Mouse (Mus musculus) lung, postnatal 0 days (tissue): ENCODE results near the gene Slc2a9. TPM values are rescaled to one million over a fixed set of nuclear protein-coding genes. Genes with fewer than 3 reads are reported as not detected.

ENCODE experiments used
- ATAC-seq: fragments of 200-750 bp; cut with Nextera tagmentation; 2 replicates; pipeline ENCODE4 v1.8.0; 2017; ENCODE audit warnings: moderate library complexity
- DNase-seq: peaks from one replicate; pipeline ENCODE4 v3.0.0-alpha.2; 2016; ENCODE audit warnings: low spot score
- H3K27ac ChIP-seq: fragments of 300-500 bp; sonication (generic); 2 replicates; pipeline ENCODE4 v1.5.1; 2014; ENCODE audit warnings: antibody characterized with exemption, mild to moderate bottlenecking, low read length, mixed read lengths
- H3K27me3 ChIP-seq: fragments of 300-500 bp; sonication (generic); replicated peaks from 2 replicates; pipeline ENCODE4 v1.6.1; 2014; ENCODE audit warnings: low read length, mixed read lengths; ENCODE audit not compliant: insufficient read depth
- H3K36me3 ChIP-seq: fragments of 300-500 bp; sonication (generic); 2 replicates; pipeline ENCODE4 v1.6.1; 2014; ENCODE audit warnings: low read length, mixed read lengths; ENCODE audit not compliant: insufficient read depth
- H3K4me1 ChIP-seq: fragments of 300-500 bp; sonication (generic); 2 replicates; pipeline ENCODE4 v1.6.1; 2014; ENCODE audit warnings: antibody characterized with exemption, low read depth, low read length, mixed read lengths; ENCODE audit not compliant: insufficient read depth
- H3K4me2 ChIP-seq: fragments of 300-500 bp; sonication (generic); replicated peaks from 2 replicates; pipeline ENCODE4 v1.6.1; 2014; ENCODE audit warnings: low read depth, mild to moderate bottlenecking, low read length, moderate library complexity, mixed read lengths
- H3K4me3 ChIP-seq: fragments of 300-500 bp; sonication (generic); 2 replicates; pipeline ENCODE4 v1.5.1; 2014; ENCODE audit warnings: low read depth, low read length
- H3K9ac ChIP-seq: fragments of 300-500 bp; sonication (generic); replicated peaks from 2 replicates; pipeline ENCODE4 v1.6.1; 2014; ENCODE audit warnings: low read depth, mild to moderate bottlenecking
- H3K9me3 ChIP-seq: fragments of 300-500 bp; sonication (generic); 2 replicates; pipeline ENCODE4 v1.6.1; 2016; ENCODE audit warnings: low read length, mixed read lengths
- CTCF ChIP-seq: IDR thresholded peaks from 2 replicates; pipeline ENCODE4 v1.5.1; 2016; ENCODE audit warnings: antibody characterized with exemption, mild to moderate bottlenecking
- EP300 ChIP-seq: IDR thresholded peaks from 2 replicates; pipeline ENCODE4 v1.6.1; 2016; ENCODE audit warnings: antibody characterized with exemption, mild to moderate bottlenecking, control low read depth
- WGBS: fragments of 180-500 bp; shearing (Covaris S2); extraction: QIAGEN DNeasy Blood & Tissue Kit; methylation state at CpG from one replicate; pipeline ENCODE4 v1.1.7; 2014; 5-methylcytosine and 5-hydroxymethylcytosine counted together
- polyA plus RNA-seq: library from polyadenylated mRNA; unstranded; fragments of >200 nt; fragmentation: Nextera tagmentation; extraction: Ambion mirVana; gene quantifications from 2 replicates; pipeline ENCODE4 v1.2.1, GENCODE M21; 2015

Gene Slc2a9
- polyA plus RNA-seq, 1 experiment from 2014 or later: 2.4 TPM

DNA sequence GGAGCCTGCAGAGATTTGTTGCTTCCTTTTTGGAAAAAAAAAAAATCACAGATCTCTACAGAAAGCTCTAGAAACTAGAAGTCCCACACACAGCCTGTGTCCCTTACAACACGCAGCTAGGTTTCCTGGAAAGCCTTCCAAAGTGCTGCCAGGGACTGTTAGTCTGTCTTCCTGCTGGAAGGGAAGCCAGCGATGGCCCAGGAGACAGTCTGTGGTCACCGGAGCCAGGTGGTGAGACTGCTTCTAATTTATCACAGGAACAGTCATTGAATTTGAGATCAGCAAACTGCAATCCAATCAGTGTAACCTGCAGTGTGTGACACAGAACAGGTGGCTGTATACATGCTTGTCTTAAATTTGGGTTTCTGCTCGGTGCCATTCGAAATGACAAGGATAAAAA is 41.7 kb downstream of the Slc2a9 start:
- ATAC-seq: no peak
- H3K4me1 ChIP-seq: no peaks in the 10 kb centered on the region
- WGBS: 78% methylated on average over 5 of the region's 5 CpGs
- DNase-seq: no peak
- no peak overlapping the region for H3K27ac ChIP-seq
- no peak overlapping the region for H3K4me3 ChIP-seq
- H3K4me2 ChIP-seq: no peak overlapping the region
- H3K27me3 ChIP-seq: no peaks in the 10 kb centered on the region
- TF ChIP-seq EP300: no peak
- TF ChIP-seq CTCF: no peak
- H3K9ac ChIP-seq: no peak overlapping the region
- no peaks in the 10 kb centered on the region for H3K9me3 ChIP-seq
- H3K36me3 ChIP-seq: no peaks in the 10 kb centered on the region

DNA sequence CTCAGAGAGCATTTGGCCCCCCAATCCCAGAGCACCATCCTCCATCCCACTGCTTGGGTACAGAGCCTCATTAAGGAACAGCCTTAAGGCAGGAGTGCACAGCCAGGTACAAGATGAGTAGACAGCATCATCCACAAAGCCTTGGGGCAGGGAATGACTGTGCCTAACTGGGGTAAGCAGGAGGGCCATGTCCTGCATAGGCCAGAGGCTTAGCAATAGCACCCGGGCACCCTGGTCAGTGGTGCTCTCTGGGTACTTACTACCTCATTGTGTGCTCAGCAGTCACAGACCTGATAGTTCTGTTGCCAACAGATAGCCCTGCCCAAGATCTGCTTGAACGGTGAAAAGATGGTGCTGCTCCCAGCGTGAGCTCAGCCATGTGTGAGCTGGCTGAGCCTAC is 52.0 kb downstream of the Slc2a9 start:
- ATAC-seq (no peak), DNase-seq (no peak)
- H3K27me3 ChIP-seq: no peaks in the 10 kb centered on the region
- H3K4me3 ChIP-seq: no peak overlapping the region
- TF ChIP-seq CTCF: no peak
- TF ChIP-seq EP300: no peak
- no peaks in the 10 kb centered on the region for H3K36me3 ChIP-seq
- H3K9me3 ChIP-seq: no peaks in the 10 kb centered on the region
- H3K27ac ChIP-seq: no peak overlapping the region
- no peak overlapping the region for H3K9ac ChIP-seq
- H3K4me2 ChIP-seq: no peak overlapping the region
- H3K4me1 ChIP-seq: no peaks in the 10 kb centered on the region
- 80% methylated on average over 3 of the region's 3 CpGs for WGBS

DNA sequence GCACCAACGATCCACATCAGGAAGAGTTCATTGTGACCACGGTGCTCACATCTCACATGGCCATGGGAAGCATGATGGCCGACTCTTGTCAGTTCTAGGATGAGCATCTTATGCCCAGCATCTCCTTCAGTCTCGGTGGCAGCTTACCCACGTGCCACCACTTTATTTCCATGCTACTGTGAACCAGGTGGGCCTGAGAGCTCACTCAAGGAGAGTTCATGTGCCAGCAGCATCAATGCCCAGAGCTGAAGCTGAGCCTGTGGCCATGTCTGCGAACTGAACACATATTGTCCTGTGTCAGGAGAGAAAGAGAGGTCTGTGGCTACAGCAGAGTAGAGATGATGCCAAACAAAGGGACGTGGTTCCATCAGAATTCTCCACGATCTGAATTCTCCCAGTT is 53.3 kb downstream of the Slc2a9 start:
- no peak overlapping the region for H3K4me2 ChIP-seq
- 83% methylated on average over 8 of the region's 8 CpGs for WGBS
- DNase-seq (no peak), ATAC-seq (no peak)
- H3K9ac ChIP-seq: no peak overlapping the region
- H3K27me3 ChIP-seq: no peaks in the 10 kb centered on the region
- TF ChIP-seq CTCF (no peak), EP300 (no peak)
- H3K9me3 ChIP-seq: no peaks in the 10 kb centered on the region
- no peak overlapping the region for H3K4me3 ChIP-seq
- H3K27ac ChIP-seq: no peak overlapping the region
- no peaks in the 10 kb centered on the region for H3K4me1 ChIP-seq
- H3K36me3 ChIP-seq: no peaks in the 10 kb centered on the region

DNA sequence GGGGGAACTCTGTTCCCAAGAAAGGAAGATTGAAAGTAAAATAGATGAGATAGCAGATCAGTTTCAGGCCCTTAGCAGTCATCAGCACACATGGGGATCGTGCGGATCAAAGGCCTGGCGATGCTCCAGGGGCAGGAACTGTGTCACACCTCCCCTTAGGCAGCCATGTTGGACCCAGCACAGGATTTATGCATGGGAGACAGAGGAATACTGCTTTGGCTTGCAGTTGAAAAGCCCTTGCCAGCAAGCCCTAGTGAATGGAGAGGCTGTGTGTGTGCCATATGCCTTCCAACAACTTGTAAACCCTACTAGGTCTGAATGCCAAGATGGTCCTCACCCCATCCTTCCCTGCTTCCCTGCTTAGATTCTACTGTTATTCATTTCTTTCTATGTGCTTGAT is 54.8 kb downstream of the Slc2a9 start:
- ATAC-seq (no peak), DNase-seq (no peak)
- no peak overlapping the region for H3K4me2 ChIP-seq
- H3K27ac ChIP-seq: no peak overlapping the region
- H3K36me3 ChIP-seq: no peaks in the 10 kb centered on the region
- H3K27me3 ChIP-seq: no peaks in the 10 kb centered on the region
- no peak overlapping the region for H3K4me3 ChIP-seq
- H3K9me3 ChIP-seq: no peaks in the 10 kb centered on the region
- TF ChIP-seq CTCF (no peak), EP300 (no peak)
- H3K9ac ChIP-seq: no peak overlapping the region
- 78% methylated on average over 3 of the region's 3 CpGs for WGBS
- no peaks in the 10 kb centered on the region for H3K4me1 ChIP-seq

DNA sequence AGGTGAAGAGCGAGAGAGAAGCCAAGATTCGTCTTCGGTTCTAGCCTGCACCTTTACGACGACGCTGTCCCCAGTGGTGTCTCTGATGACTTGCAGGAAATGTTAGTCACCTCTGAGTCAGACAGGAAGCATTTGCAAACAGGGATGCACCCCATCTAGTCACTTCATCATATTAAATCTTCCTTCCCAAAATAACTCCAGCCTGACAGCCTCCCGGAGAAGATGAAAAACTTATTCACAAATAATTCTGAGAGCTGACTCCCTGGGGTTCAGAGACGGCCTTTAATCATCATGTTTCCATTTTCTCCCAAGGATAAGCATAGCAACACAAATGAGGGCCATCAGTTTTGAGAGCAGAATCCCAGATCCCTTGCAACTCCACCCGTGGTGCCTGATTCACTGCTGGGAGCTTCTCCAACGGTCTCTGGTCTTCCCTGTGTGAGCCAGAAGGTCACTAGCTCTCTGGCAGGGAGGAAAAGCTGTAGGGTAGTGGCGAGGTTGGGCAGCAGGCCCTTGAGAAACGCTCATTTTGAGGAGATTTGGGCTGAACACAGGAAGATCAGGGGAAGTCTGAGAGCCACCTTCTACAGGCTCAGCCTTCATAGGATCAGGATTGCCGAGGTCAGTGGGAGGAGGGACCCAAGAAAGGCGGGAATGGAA is 56.5 kb downstream of the Slc2a9 start:
- no peak for TF ChIP-seq CTCF
- no peak for TF ChIP-seq EP300

DNA sequence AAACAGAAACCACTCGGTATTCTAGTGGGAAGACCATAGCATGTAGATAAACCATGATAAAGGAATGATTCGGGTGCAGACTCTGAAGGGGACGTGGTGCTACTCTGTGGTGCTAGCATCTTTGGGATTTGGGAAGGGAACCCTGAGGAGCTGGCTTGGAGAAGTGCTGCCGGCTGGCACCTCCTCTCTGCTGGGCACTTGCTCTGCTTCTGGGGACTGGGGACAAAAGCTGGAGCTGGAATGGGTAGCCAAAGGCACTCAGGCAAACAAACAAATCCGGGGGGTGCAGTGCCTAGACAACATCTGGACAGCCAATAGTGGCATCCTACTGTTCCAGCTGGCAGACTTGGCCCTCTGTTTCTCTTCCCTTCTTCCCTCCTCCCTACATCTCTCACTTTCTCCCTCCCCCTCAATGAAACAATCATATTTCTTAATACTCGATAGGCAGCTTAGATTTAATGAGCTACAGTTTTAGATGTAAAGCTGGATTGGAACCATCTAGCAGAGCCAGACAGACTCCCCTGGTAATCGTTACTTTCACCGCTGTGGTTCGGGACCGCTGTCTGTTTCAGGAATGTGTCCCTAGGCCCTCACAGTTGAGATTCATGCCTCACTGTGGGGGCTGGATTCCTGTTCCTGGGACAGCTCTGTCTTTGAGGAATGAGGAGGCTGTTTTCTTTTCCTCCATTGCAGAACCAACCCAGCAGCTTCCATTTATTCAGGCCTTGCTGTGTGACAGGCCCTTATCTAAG is 61.7 kb downstream of the Slc2a9 start:
- no peaks in the 10 kb centered on the region for H3K9me3 ChIP-seq
- H3K4me3 ChIP-seq: no peak overlapping the region
- no peak overlapping the region for H3K4me2 ChIP-seq
- WGBS: 69% methylated on average over 10 of the region's 10 CpGs
- no peak for ATAC-seq
- TF ChIP-seq CTCF (no peak), EP300 (no peak)
- no peaks in the 10 kb centered on the region for H3K4me1 ChIP-seq
- no peak overlapping the region for H3K27ac ChIP-seq
- no peak overlapping the region for H3K9ac ChIP-seq
- H3K27me3 ChIP-seq: no peaks in the 10 kb centered on the region
- DNase-seq: no peak
- H3K36me3 ChIP-seq: no peaks in the 10 kb centered on the region

More for the DNA sequence above, 56.5 kb downstream of the Slc2a9 start:
- H3K36me3 ChIP-seq: no peaks in the 10 kb centered on the region
- H3K4me1 ChIP-seq: no peaks in the 10 kb centered on the region
- WGBS: 43% methylated on average over 14 of the region's 14 CpGs
- H3K27me3 ChIP-seq: no peaks in the 10 kb centered on the region
- no peak overlapping the region for H3K27ac ChIP-seq
- no peak overlapping the region for H3K9ac ChIP-seq
- no peaks in the 10 kb centered on the region for H3K9me3 ChIP-seq
- no peak; the same call in 1 of the 2 replicates for ATAC-seq
- H3K4me2 ChIP-seq: no peak overlapping the region
- peak; percentile 37 for DNase-seq
- no peak overlapping the region for H3K4me3 ChIP-seq
